Mouse (Mus musculus): ENCODE data around the gene Rhcg.

- TF ChIP-seq ZC3H11A (IDR thresholded peaks at IDR 0.05; ENCODE audit: borderline replicate concordance, low read depth, low read length) (no peak), CHD2 (IDR thresholded peaks at IDR 0.05; ENCODE audit: low read depth, low read length) (no peak), HCFC1 (IDR thresholded peaks at IDR 0.05; ENCODE audit: borderline replicate concordance, insufficient read depth, low read length) (no peak), ZNF384 (IDR thresholded peaks at IDR 0.05; ENCODE audit: low read depth, low read length) (no peak), MAFK (IDR thresholded peaks at IDR 0.05; ENCODE audit: insufficient read depth, low read depth, low read length) (no peak)
These were observed 17.3 kb downstream of the Rhcg start for GRCm38 (mm10) chr7:79600122-79600521.
